Mouse (Mus musculus) cortical plate, adult 2 months (tissue): ENCODE data around the gene Phc3. TPM values are rescaled to one million over a fixed set of nuclear protein-coding genes. Genes with fewer than 3 reads are reported as not detected.
A peak's percentile ranks its signal among the peaks of the same experiment; 100 is the strongest.

Experiments
- H3K27ac ChIP-seq: fragments of 200-500 bp; 2 replicates; pipeline ENCODE4 v1.5.1; 2012; ENCODE audit warnings: low read length, control low read depth, inconsistent platforms; ENCODE audit not compliant: insufficient read depth
- H3K4me1 ChIP-seq: fragments of 200-500 bp; 2 replicates; pipeline ENCODE4 v1.6.1; 2011; ENCODE audit warnings: low read length; ENCODE audit not compliant: control insufficient read depth, insufficient read depth
- H3K4me3 ChIP-seq: fragments of 200-500 bp; 2 replicates; pipeline ENCODE4 v1.5.1; 2011; ENCODE audit warnings: mild to moderate bottlenecking, low read length, control low read depth; ENCODE audit not compliant: insufficient read depth
- CTCF ChIP-seq: fragments of 200-500 bp; IDR thresholded peaks from 2 replicates; pipeline ENCODE4 v1.5.1; 2011; ENCODE audit warnings: mild to moderate bottlenecking, control low read depth, low read length; ENCODE audit not compliant: insufficient read depth; ENCODE audit errors: extremely low read depth
- POLR2A ChIP-seq: fragments of 200-500 bp; IDR thresholded peaks from 2 replicates; pipeline ENCODE4 v1.6.1; 2011; ENCODE audit warnings: mild to moderate bottlenecking, low read length, control low read depth; ENCODE audit not compliant: insufficient read depth; ENCODE audit errors: extremely low read depth
- polyA plus RNA-seq: library from polyadenylated mRNA; depleted of rRNA; stranded (reverse); fragments of >200 nt; gene quantifications from 2 replicates; pipeline ENCODE4 v1.2.3, GENCODE M21; 2012; rRNA removed

The Phc3 gene
- polyA plus RNA-seq, result 22.0 and 22.3 TPM in 2 replicates

GRCm38 (mm10) chr3:30969104-30969581, at the start of gene Phc3:
Gene Phc3, minus strand, starts transcription at chr3:30969415.
- Histone ChIP-seq H3K4me3 (peak within 1 kb of the TSS; percentile 87), H3K4me1 (peaks cover 5% of the 10 kb centered on the region; the same call in 1 of the 2 replicates), H3K27ac (peak within 1 kb of the TSS; percentile 97)
- no peak for TF ChIP-seq CTCF
- peak; percentile 92 for TF ChIP-seq POLR2A

GRCm38 (mm10) chr3:31017652-31018051, 48.4 kb upstream of the Phc3 start:
- TF ChIP-seq CTCF, result no peak
- TF ChIP-seq POLR2A, result no peak
- Histone ChIP-seq H3K27ac (no peak overlapping the region), H3K4me1 (0 out of 2 replicates have a peak, but pooled peaks cover 1% of the 10 kb centered on the region), H3K4me3 (no peak overlapping the region)

- Histone ChIP-seq H3K4me1 (0 out of 2 replicates have a peak, but pooled peaks cover 1% of the 10 kb centered on the region), H3K4me3 (no peak overlapping the region), H3K27ac (no peak overlapping the region)
- TF ChIP-seq POLR2A (no peak), CTCF (no peak)
Observed at GRCm38 (mm10) chr3:31016594-31017196, 47.5 kb upstream of the Phc3 start.

GRCm38 (mm10) chr3:31015682-31016443, 46.6 kb upstream of the Phc3 start:
- TF ChIP-seq POLR2A, result no peak
- no peak for TF ChIP-seq CTCF

GRCm38 (mm10) chr3:31014374-31014773, 45.2 kb upstream of the Phc3 start:
- TF ChIP-seq POLR2A (no peak), CTCF (no peak)
- Histone ChIP-seq H3K27ac (no peak overlapping the region), H3K4me1 (0 out of 2 replicates have a peak, but pooled peaks cover 1% of the 10 kb centered on the region), H3K4me3 (no peak overlapping the region)

More at GRCm38 (mm10) chr3:31015682-31016443, 46.6 kb upstream of the Phc3 start:
- Histone ChIP-seq H3K4me1 (0 out of 2 replicates have a peak, but pooled peaks cover 1% of the 10 kb centered on the region), H3K4me3 (no peak overlapping the region), H3K27ac (no peak overlapping the region)

GRCm38 (mm10) chr3:31004320-31005209, 35.4 kb upstream of the Phc3 start:
- Histone ChIP-seq H3K4me3 (no peak overlapping the region), H3K4me1 (peaks cover 2% of the 10 kb centered on the region; the same call in 1 of the 2 replicates), H3K27ac (no peak overlapping the region)
- TF ChIP-seq CTCF (no peak), POLR2A (no peak)

- TF ChIP-seq CTCF (no peak), POLR2A (no peak)
- Histone ChIP-seq H3K27ac (no peak overlapping the region), H3K4me3 (no peak overlapping the region), H3K4me1 (peaks cover 2% of the 10 kb centered on the region; the same call in 1 of the 2 replicates)
Observed at GRCm38 (mm10) chr3:31001048-31001676, 31.9 kb upstream of the Phc3 start.

GRCm38 (mm10) chr3:31000018-31000407, 30.8 kb upstream of the Phc3 start:
- Histone ChIP-seq H3K27ac (no peak overlapping the region), H3K4me3 (no peak overlapping the region), H3K4me1 (peaks cover 2% of the 10 kb centered on the region; the same call in 1 of the 2 replicates)
- no peak for TF ChIP-seq POLR2A
- no peak for TF ChIP-seq CTCF
